9 mouse cellular contexts compared by ENCODE assay signal in genomic region chr6:99439214-99439877, GRCm38 (mm10).
A peak's percentile ranks its signal among the peaks of the same experiment; 100 is the strongest.
DNase-seq lines count a peak whose midpoint lies in the region; ATAC-seq and TF ChIP-seq lines count a peak whose summit lies in the region.
"Had no signal": no experiment of that assay in that cellular context is flagged by ENCODE, and none has a peak within 500 bp of the region (broad histone marks: within the 10 kb centered on the region; RNA-seq: fewer than 3 reads in every experiment).

No protein-coding gene starts in this region.

- no peak for TF ChIP-seq EP300 in liver, postnatal 0 days (IDR thresholded peaks at IDR 0.05; ENCODE audit: low read depth)

- ATAC-seq in embryonic facial prominence, embryonic 12.5 days (ENCODE audit: insufficient number of reproducible peaks, insufficient read depth, low FRiP score, low TSS enrichment) = no peak
- ATAC-seq in hindbrain, embryonic 11.5 days (ENCODE audit: low FRiP score) = no peak
- no peak for ATAC-seq in liver, postnatal 0 days
- ATAC-seq in megakaryocyte progenitor cell, adult 5-6 weeks (replicated peaks; ENCODE audit: poor library complexity) = no peak
- ATAC-seq in erythroblast, adult 5-6 weeks (replicated peaks; ENCODE audit: low FRiP score, poor library complexity, severe bottlenecking) = no peak
- no peak for ATAC-seq in activated CD4-positive, CD25-positive, alpha-beta regulatory T cell, adult 4 months

- peak overlapping the region; percentile 21 for H3K4me2 ChIP-seq in embryonic facial prominence, embryonic 12.5 days (replicated peaks)
- H3K4me2 ChIP-seq in hindbrain, embryonic 11.5 days (replicated peaks; ENCODE audit: low read depth, low read length) = no peak overlapping the region
- H3K4me2 ChIP-seq in liver, postnatal 0 days (ENCODE audit: low read depth, low read length) = peak overlapping the region; percentile 32

- peak overlapping the region; percentile 58 for H3K27ac ChIP-seq in embryonic facial prominence, embryonic 12.5 days
- peak overlapping the region; percentile 39; the same call in 1 of the 2 replicates for H3K27ac ChIP-seq in hindbrain, embryonic 11.5 days (ENCODE audit: low read depth, low read length)
- H3K27ac ChIP-seq in liver, postnatal 0 days (ENCODE audit: low read depth) = no peak overlapping the region

- H3K27me3 ChIP-seq in embryonic facial prominence, embryonic 12.5 days = no peaks in the 10 kb centered on the region
- H3K27me3 ChIP-seq in hindbrain, embryonic 11.5 days (ENCODE audit: control insufficient read depth, insufficient read depth, low read length) = no peaks in the 10 kb centered on the region
- H3K27me3 ChIP-seq in liver, postnatal 0 days (ENCODE audit: insufficient read depth, low read length) = no peaks in the 10 kb centered on the region

- H3K9me3 ChIP-seq in embryonic facial prominence, embryonic 12.5 days = no peaks in the 10 kb centered on the region
- no peaks in the 10 kb centered on the region for H3K9me3 ChIP-seq in hindbrain, embryonic 11.5 days (ENCODE audit: control insufficient read depth, low read length)
- H3K9me3 ChIP-seq in liver, postnatal 0 days (ENCODE audit: low read length) = no peaks in the 10 kb centered on the region

- H3K4me1 ChIP-seq in embryonic facial prominence, embryonic 12.5 days = peaks cover 30% of the 10 kb centered on the region
- H3K4me1 ChIP-seq in hindbrain, embryonic 11.5 days (replicated peaks; ENCODE audit: control insufficient read depth, insufficient read depth, low read length) = peaks cover 10% of the 10 kb centered on the region; the same call in 1 of the 2 replicates
- peaks cover 23% of the 10 kb centered on the region for H3K4me1 ChIP-seq in liver, postnatal 0 days (ENCODE audit: insufficient read depth)

- no peak overlapping the region for H3K4me3 ChIP-seq in embryonic facial prominence, embryonic 12.5 days
- no peak overlapping the region for H3K4me3 ChIP-seq in hindbrain, embryonic 11.5 days (ENCODE audit: low read depth, low read length)
- H3K4me3 ChIP-seq in liver, postnatal 0 days (ENCODE audit: low read depth, low read length) = no peak overlapping the region
- H3K4me3 ChIP-seq: erythroblast, embryonic 14.5 days had no signal

- H3K36me3 ChIP-seq in embryonic facial prominence, embryonic 12.5 days = 0 out of 2 replicates have a peak, but pooled peaks cover 6% of the 10 kb centered on the region
- no peaks in the 10 kb centered on the region for H3K36me3 ChIP-seq in hindbrain, embryonic 11.5 days (ENCODE audit: control insufficient read depth, insufficient read depth, low read length)
- peaks cover 3% of the 10 kb centered on the region; the same call in 1 of the 2 replicates for H3K36me3 ChIP-seq in liver, postnatal 0 days (replicated peaks; ENCODE audit: insufficient read depth, low read length)

- DNase-seq in layer of hippocampus, adult 11-12 months (ENCODE audit: low spot score) = peak; percentile 25
- DNase-seq in layer of hippocampus, postnatal 25 days (ENCODE audit: extremely low spot score in 1 of 2, low spot score in 1 of 2) = no peak
- peak; percentile 33 for DNase-seq in hindbrain, embryonic 11.5 days (ENCODE audit: low spot score)
- DNase-seq in liver, postnatal 0 days = no peak

- WGBS in embryonic facial prominence, embryonic 12.5 days = 11% methylated on average over 9 of the region's 9 CpGs
- WGBS in hindbrain, embryonic 11.5 days = 8% methylated on average over 9 of the region's 9 CpGs
- WGBS in liver, postnatal 0 days (ENCODE audit: insufficient replicate concordance) = 66% methylated on average over 9 of the region's 9 CpGs

- TF ChIP-seq CTCF in liver, postnatal 0 days (IDR thresholded peaks at IDR 0.05; ENCODE audit: low read depth) = no peak

- no peak overlapping the region for H3K9ac ChIP-seq in embryonic facial prominence, embryonic 12.5 days
- H3K9ac ChIP-seq in hindbrain, embryonic 11.5 days (ENCODE audit: low read depth, low read length) = no peak overlapping the region
- no peak overlapping the region for H3K9ac ChIP-seq in liver, postnatal 0 days (replicated peaks)

Comparison
In these comparisons a context has a peak if more than half of its experiments do, and no peak if none do; other contexts are left out.
1. DNase-seq: peak in layer of hippocampus, adult 11-12 months (single experiment) and hindbrain, embryonic 11.5 days (single experiment); none in layer of hippocampus, postnatal 25 days (0 of 2) and liver, postnatal 0 days (single experiment).